Mouse (Mus musculus): ENCODE results near the gene Myl4. TPM values are rescaled to one million over a fixed set of nuclear protein-coding genes. Genes with fewer than 3 reads are reported as not detected.

Gene Myl4
- polyA plus RNA-seq, 1 experiment from 2014 or later: 3.2 TPM

DNA sequence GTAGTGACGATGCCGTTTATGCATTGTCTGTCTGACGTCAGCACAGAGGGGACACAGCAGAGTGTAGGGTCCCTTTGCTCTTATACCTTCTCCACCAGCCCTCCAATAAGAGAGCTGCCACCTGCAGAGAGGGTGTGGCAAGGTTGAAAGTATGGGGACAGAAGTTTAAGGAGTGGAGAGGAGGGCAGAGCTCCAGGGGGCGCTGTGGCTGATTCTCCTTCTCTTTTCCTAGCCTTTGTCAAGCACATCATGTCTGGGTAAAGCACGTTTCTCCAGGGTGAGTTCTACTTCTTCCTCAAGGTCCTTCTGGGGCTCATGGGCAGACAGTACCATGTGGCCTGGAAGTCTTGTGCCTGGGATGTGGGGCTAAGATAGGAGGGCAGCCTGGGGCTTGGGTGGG, 35.0 kb downstream of the Myl4 start:
- Histone ChIP-seq H3K4me1 (ENCODE audit: control insufficient read depth, insufficient read depth, low read length) (no peaks in the 10 kb centered on the region), H3K27me3 (ENCODE audit: control insufficient read depth, insufficient read depth, low read length) (no peaks in the 10 kb centered on the region), H3K9ac (replicated peaks; ENCODE audit: low read length) (no peak overlapping the region), H3K4me2 (ENCODE audit: low read length) (no peak overlapping the region), H3K27ac (replicated peaks; ENCODE audit: low read depth, low read length) (no peak overlapping the region), H3K4me3 (replicated peaks; ENCODE audit: low read depth, low read length) (no peak overlapping the region), H3K9me3 (ENCODE audit: control insufficient read depth, low read length) (peaks cover 10% of the 10 kb centered on the region), H3K36me3 (ENCODE audit: control insufficient read depth, insufficient read depth, low read length) (no peaks in the 10 kb centered on the region)
- DNase-seq: no peak
- ATAC-seq (ENCODE audit: low FRiP score, low TSS enrichment): no peak
- 81% methylated on average over 5 of the region's 5 CpGs for WGBS

DNA sequence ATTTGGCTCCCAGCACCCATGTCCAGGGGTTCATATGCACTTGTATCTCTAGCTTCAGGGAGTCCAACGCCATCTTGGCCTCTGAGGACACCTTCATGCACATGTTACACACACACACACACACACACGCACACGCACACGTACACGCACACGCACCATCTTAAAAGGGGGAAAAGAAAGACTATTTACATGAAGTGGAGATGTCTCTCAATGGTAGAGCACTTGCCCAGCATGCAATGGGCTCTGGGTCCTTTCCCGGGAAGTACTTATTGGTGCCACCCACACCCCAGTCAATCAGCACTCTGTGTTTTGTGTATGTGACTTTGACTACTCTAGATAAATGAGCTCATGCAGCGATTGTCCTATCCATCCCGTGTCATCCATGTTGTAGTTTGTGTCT, 37.4 kb downstream of the Myl4 start:
- no peaks in the 10 kb centered on the region for H3K36me3 ChIP-seq (ENCODE audit: control insufficient read depth, insufficient read depth, low read length)
- no peak overlapping the region for H3K4me3 ChIP-seq (replicated peaks; ENCODE audit: low read depth, low read length)
- peaks cover 10% of the 10 kb centered on the region for H3K9me3 ChIP-seq (ENCODE audit: control insufficient read depth, low read length)
- H3K27ac ChIP-seq (replicated peaks; ENCODE audit: low read depth, low read length): no peak overlapping the region
- WGBS: 97% methylated on average over 9 of the region's 9 CpGs
- no peak overlapping the region for H3K9ac ChIP-seq (replicated peaks; ENCODE audit: low read length)
- no peak for ATAC-seq (ENCODE audit: low FRiP score, low TSS enrichment)
- H3K4me1 ChIP-seq (ENCODE audit: control insufficient read depth, insufficient read depth, low read length): no peaks in the 10 kb centered on the region
- no peak for DNase-seq
- H3K4me2 ChIP-seq (ENCODE audit: low read length): no peak overlapping the region
- H3K27me3 ChIP-seq (ENCODE audit: control insufficient read depth, insufficient read depth, low read length): no peaks in the 10 kb centered on the region

DNA sequence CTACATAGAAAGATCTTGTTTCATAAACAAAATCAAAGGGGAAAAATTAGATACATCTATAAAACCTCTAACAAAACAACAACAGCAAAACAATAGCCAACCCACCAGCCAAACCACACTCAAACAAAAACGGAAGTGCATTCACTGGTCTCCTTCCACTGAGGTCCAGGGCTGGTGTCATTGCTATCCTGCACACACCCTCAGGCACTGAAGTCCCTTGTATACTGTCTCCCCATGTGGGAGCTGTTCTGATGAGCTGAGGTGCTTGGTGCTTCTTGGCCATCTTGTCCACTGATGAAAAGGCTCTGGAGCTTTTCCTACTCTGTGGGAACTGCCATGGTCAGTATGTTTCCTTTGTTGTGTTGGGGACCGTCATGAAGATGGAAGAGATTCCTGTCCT, 38.0 kb downstream of the Myl4 start:
- DNase-seq (no peak), ATAC-seq (ENCODE audit: low FRiP score, low TSS enrichment) (no peak)
- H3K4me2 ChIP-seq (ENCODE audit: low read length): no peak overlapping the region
- H3K4me3 ChIP-seq (replicated peaks; ENCODE audit: low read depth, low read length): no peak overlapping the region
- no peak overlapping the region for H3K9ac ChIP-seq (replicated peaks; ENCODE audit: low read length)
- WGBS: 95% methylated on average over 2 of the region's 2 CpGs
- no peaks in the 10 kb centered on the region for H3K36me3 ChIP-seq (ENCODE audit: control insufficient read depth, insufficient read depth, low read length)
- H3K27me3 ChIP-seq (ENCODE audit: control insufficient read depth, insufficient read depth, low read length): no peaks in the 10 kb centered on the region
- no peak overlapping the region for H3K27ac ChIP-seq (replicated peaks; ENCODE audit: low read depth, low read length)
- H3K9me3 ChIP-seq (ENCODE audit: control insufficient read depth, low read length): peaks cover 10% of the 10 kb centered on the region
- H3K4me1 ChIP-seq (ENCODE audit: control insufficient read depth, insufficient read depth, low read length): no peaks in the 10 kb centered on the region

DNA sequence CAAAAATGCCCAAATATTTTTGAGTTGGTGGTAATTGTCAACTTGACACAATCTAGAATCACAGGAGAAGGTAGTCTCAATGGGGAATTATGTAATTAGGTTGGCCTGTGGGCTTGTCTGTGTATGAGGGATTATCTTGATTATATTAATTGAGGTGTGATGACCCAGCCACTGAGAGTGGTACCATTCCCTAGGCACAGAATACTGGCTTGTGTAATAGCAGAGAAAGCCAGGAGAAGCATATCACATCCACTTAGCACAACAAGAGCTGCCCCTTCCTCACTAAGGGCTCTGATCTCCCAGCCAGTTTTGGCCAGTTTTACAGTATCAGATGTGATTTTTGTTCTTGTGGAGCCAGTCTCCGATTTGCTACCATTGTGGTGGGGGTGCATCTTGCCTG, 39.1 kb downstream of the Myl4 start:
- H3K4me1 ChIP-seq (ENCODE audit: control insufficient read depth, insufficient read depth, low read length): no peaks in the 10 kb centered on the region
- no peak overlapping the region for H3K4me2 ChIP-seq (ENCODE audit: low read length)
- no peak overlapping the region for H3K9ac ChIP-seq (replicated peaks; ENCODE audit: low read length)
- no peak overlapping the region for H3K27ac ChIP-seq (replicated peaks; ENCODE audit: low read depth, low read length)
- DNase-seq: no peak
- H3K9me3 ChIP-seq (ENCODE audit: control insufficient read depth, low read length): peaks cover 10% of the 10 kb centered on the region
- H3K4me3 ChIP-seq (replicated peaks; ENCODE audit: low read depth, low read length): no peak overlapping the region
- whole genome bisulfite sequencing: 85% methylated on average over 1 of the region's 1 CpGs
- no peak for ATAC-seq (ENCODE audit: low FRiP score, low TSS enrichment)
- H3K36me3 ChIP-seq (ENCODE audit: control insufficient read depth, insufficient read depth, low read length): no peaks in the 10 kb centered on the region
- H3K27me3 ChIP-seq (ENCODE audit: control insufficient read depth, insufficient read depth, low read length): no peaks in the 10 kb centered on the region

DNA sequence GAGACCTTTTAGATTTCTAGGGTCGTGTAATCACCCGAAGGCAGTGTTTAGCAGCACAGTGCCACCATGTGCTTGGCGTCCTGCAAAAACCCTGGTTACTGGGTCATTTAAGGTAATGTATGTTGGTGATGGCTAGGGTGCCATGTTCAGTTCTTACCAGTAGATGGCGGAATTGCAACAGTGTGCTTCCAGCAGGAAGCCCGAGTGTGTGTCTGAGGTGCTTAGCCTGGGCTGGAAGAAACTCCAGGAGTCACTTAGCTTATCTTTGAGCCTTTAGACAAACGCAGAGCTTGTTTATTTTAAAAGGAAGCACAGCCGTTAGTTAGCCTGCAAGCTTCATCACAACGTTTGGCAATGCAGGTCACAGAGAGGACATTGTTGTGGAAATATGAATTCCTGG, 39.7 kb downstream of the Myl4 start:
- H3K4me2 ChIP-seq (ENCODE audit: low read length): no peak overlapping the region
- no peaks in the 10 kb centered on the region for H3K4me1 ChIP-seq (ENCODE audit: control insufficient read depth, insufficient read depth, low read length)
- ATAC-seq (ENCODE audit: low FRiP score, low TSS enrichment) (no peak), DNase-seq (peak; percentile 91)
- H3K9me3 ChIP-seq (ENCODE audit: control insufficient read depth, low read length): peaks cover 10% of the 10 kb centered on the region
- no peak overlapping the region for H3K4me3 ChIP-seq (replicated peaks; ENCODE audit: low read depth, low read length)
- H3K27me3 ChIP-seq (ENCODE audit: control insufficient read depth, insufficient read depth, low read length): no peaks in the 10 kb centered on the region
- no peak overlapping the region for H3K27ac ChIP-seq (replicated peaks; ENCODE audit: low read depth, low read length)
- H3K9ac ChIP-seq (replicated peaks; ENCODE audit: low read length): no peak overlapping the region
- 3% methylated on average over 8 of the region's 8 CpGs for WGBS
- H3K36me3 ChIP-seq (ENCODE audit: control insufficient read depth, insufficient read depth, low read length): no peaks in the 10 kb centered on the region

DNA sequence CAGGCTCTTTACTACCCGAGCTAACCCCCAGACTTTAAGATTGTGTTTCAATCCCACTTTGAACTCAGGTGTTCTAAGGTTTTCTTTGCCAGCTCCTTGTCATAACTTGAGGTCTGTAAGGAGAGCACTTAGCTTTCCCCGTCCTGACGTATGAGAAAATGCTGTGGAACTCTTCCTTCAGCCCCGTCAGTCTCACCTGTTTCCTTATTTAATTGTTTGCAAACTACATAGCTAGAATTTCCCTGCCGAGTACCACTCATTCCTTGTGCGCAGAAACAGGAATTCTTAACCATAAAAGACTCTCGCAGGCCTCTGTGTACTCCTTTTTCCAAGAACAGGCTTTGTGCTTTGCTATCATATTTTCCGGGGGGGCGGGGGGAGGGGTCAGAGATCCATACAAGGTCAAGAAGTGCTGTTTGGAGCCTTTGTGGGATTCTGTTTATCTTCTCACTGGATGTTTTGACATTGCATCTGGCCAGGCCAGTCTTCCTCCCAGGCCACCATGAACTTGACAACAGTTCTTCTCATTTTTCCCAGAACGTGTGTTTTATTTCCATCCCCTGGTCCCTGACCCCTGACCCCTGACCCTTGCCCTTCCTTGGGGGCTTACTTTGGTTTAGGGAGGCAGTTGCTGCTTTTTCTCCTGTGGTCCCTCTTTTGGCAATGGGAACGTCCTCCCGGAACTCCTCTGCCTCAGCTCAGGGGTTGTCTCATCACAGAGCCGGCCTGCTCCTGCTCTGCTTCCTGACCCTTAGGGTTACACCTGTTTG, 41.8 kb downstream of the Myl4 start:
- Histone ChIP-seq H3K4me2 (ENCODE audit: low read length) (no peak overlapping the region), H3K4me1 (ENCODE audit: control insufficient read depth, insufficient read depth, low read length) (no peaks in the 10 kb centered on the region), H3K27me3 (ENCODE audit: control insufficient read depth, insufficient read depth, low read length) (no peaks in the 10 kb centered on the region), H3K27ac (replicated peaks; ENCODE audit: low read depth, low read length) (no peak overlapping the region), H3K9me3 (ENCODE audit: control insufficient read depth, low read length) (peaks cover 10% of the 10 kb centered on the region), H3K4me3 (replicated peaks; ENCODE audit: low read depth, low read length) (no peak overlapping the region), H3K9ac (replicated peaks; ENCODE audit: low read length) (no peak overlapping the region), H3K36me3 (ENCODE audit: control insufficient read depth, insufficient read depth, low read length) (no peaks in the 10 kb centered on the region)
- DNase-seq: no peak
- 76% methylated on average over 13 of the region's 13 CpGs for WGBS
- ATAC-seq (ENCODE audit: low FRiP score, low TSS enrichment): no peak

DNA sequence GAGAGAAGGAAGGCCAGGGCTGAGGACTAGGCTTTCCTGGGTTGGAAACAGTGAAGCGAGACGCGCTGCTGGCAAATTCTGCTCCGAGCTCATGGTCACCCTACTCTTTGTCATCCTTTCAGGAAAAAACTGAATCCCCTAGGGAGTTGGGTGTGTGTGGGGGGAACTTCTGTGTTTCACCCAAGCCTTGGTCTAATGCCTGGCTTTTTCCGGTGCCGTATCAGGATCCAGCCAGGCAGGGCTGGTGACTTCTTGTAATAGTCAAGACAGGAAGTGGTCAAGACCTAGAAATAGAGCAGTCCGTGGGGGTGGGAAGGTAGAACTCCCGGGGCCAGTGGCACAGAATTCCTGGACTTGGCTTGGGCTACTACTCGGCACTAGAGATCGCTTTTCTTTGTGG, 45.9 kb downstream of the Myl4 start:
- H3K9me3 ChIP-seq (ENCODE audit: control insufficient read depth, low read length): no peaks in the 10 kb centered on the region
- H3K4me2 ChIP-seq (ENCODE audit: low read length): no peak overlapping the region
- WGBS: 84% methylated on average over 10 of the region's 10 CpGs
- DNase-seq (no peak), ATAC-seq (ENCODE audit: low FRiP score, low TSS enrichment) (no peak)
- no peak overlapping the region for H3K27ac ChIP-seq (replicated peaks; ENCODE audit: low read depth, low read length)
- H3K27me3 ChIP-seq (ENCODE audit: control insufficient read depth, insufficient read depth, low read length): no peaks in the 10 kb centered on the region
- no peak overlapping the region for H3K4me3 ChIP-seq (replicated peaks; ENCODE audit: low read depth, low read length)
- H3K9ac ChIP-seq (replicated peaks; ENCODE audit: low read length): no peak overlapping the region
- H3K4me1 ChIP-seq (ENCODE audit: control insufficient read depth, insufficient read depth, low read length): no peaks in the 10 kb centered on the region
- no peaks in the 10 kb centered on the region for H3K36me3 ChIP-seq (ENCODE audit: control insufficient read depth, insufficient read depth, low read length)

DNA sequence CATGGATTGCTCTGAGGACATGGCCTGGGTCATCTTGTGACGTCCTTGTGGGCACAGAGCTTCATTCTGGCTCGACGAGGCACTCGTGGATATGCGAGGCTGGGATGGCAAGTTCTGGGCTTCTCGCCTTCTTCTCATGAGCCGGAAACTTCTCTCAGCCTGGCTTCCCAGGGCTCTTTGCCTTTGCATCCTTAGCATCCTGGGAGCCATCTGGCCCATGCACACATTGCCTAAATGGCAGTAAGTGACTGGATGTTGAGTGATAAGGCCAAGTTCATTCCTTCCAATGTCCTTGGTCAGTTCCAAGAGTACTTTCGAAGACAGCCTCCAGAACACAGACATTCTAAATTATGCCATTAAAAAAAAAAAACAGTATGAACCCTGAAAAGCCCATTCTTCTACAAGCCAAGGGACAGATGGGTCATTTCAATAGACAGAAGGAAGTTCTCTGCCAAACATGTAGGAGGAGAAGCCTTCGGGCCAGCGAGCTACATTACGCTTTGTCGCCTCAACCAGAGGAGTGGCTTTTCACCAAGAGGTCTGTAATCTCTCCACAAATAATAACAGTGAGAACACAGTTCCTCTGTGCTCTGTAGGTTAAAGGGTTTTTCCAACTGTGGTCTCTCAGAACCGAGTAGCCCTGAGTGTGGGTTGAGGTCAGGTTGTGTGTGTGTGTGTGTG, 48.9 kb downstream of the Myl4 start:
- DNase-seq: no peak
- no peak overlapping the region for H3K27ac ChIP-seq (replicated peaks; ENCODE audit: low read depth, low read length)
- no peaks in the 10 kb centered on the region for H3K9me3 ChIP-seq (ENCODE audit: control insufficient read depth, low read length)
- H3K27me3 ChIP-seq (ENCODE audit: control insufficient read depth, insufficient read depth, low read length): no peaks in the 10 kb centered on the region
- ATAC-seq (ENCODE audit: low FRiP score, low TSS enrichment): no peak
- no peaks in the 10 kb centered on the region for H3K4me1 ChIP-seq (ENCODE audit: control insufficient read depth, insufficient read depth, low read length)
- H3K4me2 ChIP-seq (ENCODE audit: low read length): no peak overlapping the region
- WGBS: 85% methylated on average over 13 of the region's 13 CpGs
- H3K36me3 ChIP-seq (ENCODE audit: control insufficient read depth, insufficient read depth, low read length): no peaks in the 10 kb centered on the region
- no peak overlapping the region for H3K4me3 ChIP-seq (replicated peaks; ENCODE audit: low read depth, low read length)
- no peak overlapping the region for H3K9ac ChIP-seq (replicated peaks; ENCODE audit: low read length)

DNA sequence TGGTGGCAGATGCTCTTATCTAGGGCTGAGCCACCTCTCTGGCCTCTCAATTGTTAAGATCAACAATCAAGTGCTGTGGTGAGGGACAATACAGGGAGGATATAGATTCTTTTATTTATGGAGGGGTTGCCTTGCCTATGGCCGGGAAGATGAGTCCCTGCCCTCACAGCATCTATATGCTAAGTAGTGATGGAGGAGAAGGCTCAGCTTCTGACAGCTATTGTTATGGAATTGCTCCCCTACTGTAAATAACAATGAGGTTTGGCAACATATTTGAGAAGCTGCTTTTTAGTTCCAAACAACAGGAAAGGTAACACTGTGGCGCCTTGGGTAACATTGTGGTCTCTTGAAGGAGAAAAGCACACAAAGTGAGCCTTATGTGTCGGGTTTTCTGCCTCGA, 50.2 kb downstream of the Myl4 start:
- Histone ChIP-seq H3K4me1 (ENCODE audit: control insufficient read depth, insufficient read depth, low read length) (no peaks in the 10 kb centered on the region), H3K9me3 (ENCODE audit: control insufficient read depth, low read length) (no peaks in the 10 kb centered on the region), H3K27ac (replicated peaks; ENCODE audit: low read depth, low read length) (no peak overlapping the region), H3K27me3 (ENCODE audit: control insufficient read depth, insufficient read depth, low read length) (no peaks in the 10 kb centered on the region), H3K4me3 (replicated peaks; ENCODE audit: low read depth, low read length) (no peak overlapping the region), H3K36me3 (ENCODE audit: control insufficient read depth, insufficient read depth, low read length) (no peaks in the 10 kb centered on the region), H3K9ac (replicated peaks; ENCODE audit: low read length) (no peak overlapping the region), H3K4me2 (ENCODE audit: low read length) (no peak overlapping the region)
- WGBS: 41% methylated on average over 4 of the region's 4 CpGs
- DNase-seq (no peak), ATAC-seq (ENCODE audit: low FRiP score, low TSS enrichment) (no peak)

Data from midbrain, embryonic 14.5 days (tissue).